Mouse (Mus musculus) cerebellum, postnatal 14 days (tissue): ENCODE measurements at regions not wholly inside any gene's neighbourhood (a gene's known extent, or its start where the extent isn't known, plus 50 kb on each side); places are given as distances from the start of the nearest gene placed in this dataset.
A peak's percentile ranks its signal among the peaks of the same experiment; 100 is the strongest.

Experiments
- DNase-seq, 2 experiments: peaks; one replicate each; pipeline ENCODE4 v3.0.0; 2021; ENCODE audit warnings: mixed read lengths in 2 of 2

- DNase-seq: no peak
Observed at GRCm38 (mm10) chr4:73051511-73051910, 199.1 kb upstream of the Aldoart1 start.

- DNase-seq: no peak
Observed at GRCm38 (mm10) chr4:73047804-73048203, 195.4 kb upstream of the Aldoart1 start.

GRCm38 (mm10) chr4:73044356-73044755 lies 191.9 kb upstream of the Aldoart1 start:
- no peak for DNase-seq

- DNase-seq: peak; percentile 35 to 57
Observed at GRCm38 (mm10) chr4:73042672-73043071, 190.2 kb upstream of the Aldoart1 start.

GRCm38 (mm10) chr4:73041486-73041885 lies 189.1 kb upstream of the Aldoart1 start:
- DNase-seq: no peak

GRCm38 (mm10) chr4:72997686-72998085 lies 145.3 kb upstream of the Aldoart1 start:
- DNase-seq: peak; percentile 62

GRCm38 (mm10) chr4:72996102-72996501 lies 143.7 kb upstream of the Aldoart1 start:
- no peak for DNase-seq

- DNase-seq: no peak
Observed at GRCm38 (mm10) chr4:72946369-72946981, 94.0 kb upstream of the Aldoart1 start.

- no peak for DNase-seq
Observed at GRCm38 (mm10) chr4:72923396-72923795, 71.0 kb upstream of the Aldoart1 start.

GRCm38 (mm10) chr4:72914991-72915390 lies 62.6 kb upstream of the Aldoart1 start:
- DNase-seq: peak in 1 of 2 experiments; percentile 42
